In the genomic region with DNA sequence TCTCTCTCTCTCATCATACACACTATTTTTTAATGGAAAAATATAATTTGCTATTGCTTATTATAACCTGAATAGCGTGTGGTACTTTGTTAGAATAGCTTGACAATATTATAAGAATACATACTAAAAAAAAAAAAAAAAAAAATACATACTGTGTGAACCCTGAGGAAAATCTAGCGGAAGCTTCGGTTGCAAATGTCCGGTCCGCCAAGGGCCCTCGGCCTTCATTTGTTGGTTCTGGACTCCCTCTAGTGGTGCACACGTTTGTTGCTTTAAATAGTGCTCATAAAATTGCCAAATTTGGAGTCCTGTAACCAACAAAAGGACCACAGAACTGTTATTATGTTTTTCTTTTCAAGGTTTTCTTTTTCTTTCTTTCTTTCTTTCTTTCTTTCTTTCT, we compare ENCODE assay signal across 9 mouse cellular contexts. TPM values are rescaled to one million over a fixed set of nuclear protein-coding genes. Genes with fewer than 3 reads are reported as not detected.
A peak's percentile ranks its signal among the peaks of the same experiment; 100 is the strongest.
DNase-seq lines count a peak whose midpoint lies in the region; ATAC-seq lines count a peak whose summit lies in the region.
"Had no signal": no experiment of that assay in that cellular context is flagged by ENCODE, and none has a peak within 500 bp of the region (broad histone marks: within the 10 kb centered on the region; RNA-seq: fewer than 3 reads in every experiment).

No protein-coding gene starts in this region.

- no peak overlapping the region for H3K4me2 ChIP-seq in limb, embryonic 11.5 days (ENCODE audit: low read depth, severe bottlenecking)
- H3K4me2 ChIP-seq in neural tube, embryonic 11.5 days (ENCODE audit: low read depth) = no peak overlapping the region
- H3K4me2 ChIP-seq: embryonic facial prominence, embryonic 15.5 days had no signal

- peaks cover 2% of the 10 kb centered on the region; the same call in 1 of the 2 replicates for H3K36me3 ChIP-seq in limb, embryonic 11.5 days (ENCODE audit: control insufficient read depth, insufficient read depth, low read length)
- peaks cover 7% of the 10 kb centered on the region for H3K36me3 ChIP-seq in neural tube, embryonic 11.5 days (ENCODE audit: control insufficient read depth, insufficient read depth, low read length)

- H3K27me3 ChIP-seq in limb, embryonic 11.5 days (ENCODE audit: control insufficient read depth, insufficient read depth, low read length) = no peaks in the 10 kb centered on the region
- H3K27me3 ChIP-seq in neural tube, embryonic 11.5 days (ENCODE audit: control insufficient read depth, insufficient read depth, low read length) = no peaks in the 10 kb centered on the region
- H3K27me3 ChIP-seq: embryonic facial prominence, embryonic 15.5 days had no signal

- no peak overlapping the region for H3K9ac ChIP-seq in limb, embryonic 11.5 days (ENCODE audit: low read length)
- H3K9ac ChIP-seq in neural tube, embryonic 11.5 days (ENCODE audit: low read length) = no peak overlapping the region
- H3K9ac ChIP-seq: embryonic facial prominence, embryonic 15.5 days had no signal

- peak; percentile 78 for DNase-seq in urinary bladder, postnatal 14 days (ENCODE audit: low spot score)
- no peak for DNase-seq in urinary bladder, postnatal 10 days (ENCODE audit: low spot score)
- DNase-seq in cerebellum, postnatal 14 days = peak; percentile 89 to 91
- DNase-seq in frontal cortex, postnatal 25 days (ENCODE audit: low spot score in 2 of 2) = peak; percentile 44 to 70
- peak; percentile 82 for DNase-seq in limb, embryonic 11.5 days (ENCODE audit: low spot score)
- DNase-seq in neural tube, embryonic 11.5 days (ENCODE audit: low spot score) = peak; percentile 76
- peak; percentile 56 for DNase-seq in testis, postnatal 14 days (ENCODE audit: low spot score)

- ATAC-seq in inflammation-experienced regulatory T-cells, adult 6 months = peak; percentile 54
- ATAC-seq in limb, embryonic 11.5 days (ENCODE audit: insufficient number of reproducible peaks, low FRiP score, low TSS enrichment, low read depth) = no peak
- no peak for ATAC-seq in neural tube, embryonic 11.5 days (ENCODE audit: insufficient read depth, low FRiP score, low TSS enrichment)

- H3K9me3 ChIP-seq in limb, embryonic 11.5 days (ENCODE audit: control insufficient read depth, low read length) = no peaks in the 10 kb centered on the region
- no peaks in the 10 kb centered on the region for H3K9me3 ChIP-seq in neural tube, embryonic 11.5 days (ENCODE audit: control insufficient read depth, low read length)
- H3K9me3 ChIP-seq: embryonic facial prominence, embryonic 15.5 days had no signal

- H3K27ac ChIP-seq in limb, embryonic 11.5 days (replicated peaks; ENCODE audit: low read depth, low read length) = no peak overlapping the region
- no peak overlapping the region for H3K27ac ChIP-seq in neural tube, embryonic 11.5 days (ENCODE audit: low read depth, low read length)
- H3K27ac ChIP-seq: embryonic facial prominence, embryonic 15.5 days had no signal

- H3K4me1 ChIP-seq in limb, embryonic 11.5 days (ENCODE audit: control insufficient read depth, insufficient read depth, low read length) = peaks cover 3% of the 10 kb centered on the region; the same call in 1 of the 2 replicates
- peaks cover 7% of the 10 kb centered on the region; the same call in 1 of the 2 replicates for H3K4me1 ChIP-seq in neural tube, embryonic 11.5 days (ENCODE audit: control insufficient read depth, insufficient read depth, low read length)

- WGBS in limb, embryonic 11.5 days = 1% methylated on average over 7 of the region's 7 CpGs
- 0% methylated on average over 7 of the region's 7 CpGs for WGBS in neural tube, embryonic 11.5 days

- H3K4me3 ChIP-seq in limb, embryonic 11.5 days (ENCODE audit: low read depth, low read length) = no peak overlapping the region
- no peak overlapping the region for H3K4me3 ChIP-seq in neural tube, embryonic 11.5 days (ENCODE audit: low read depth, low read length)
- H3K4me3 ChIP-seq: embryonic facial prominence, embryonic 15.5 days had no signal

RNA-seq across cellular contexts. Expression of gene AA467197, which starts 7.8 kb away (rescaled TPM):
- polyA plus RNA-seq in inflammation-experienced regulatory T-cells, adult 6 months (2017; shearing (Covaris generic)) = 1 to 10 TPM in 1 of 3 experiments, not detected in 2; 5.0 TPM
- 0.35 and 0.48 TPM in 2 replicates for polyA plus RNA-seq in limb, embryonic 11.5 days (2014; fragmentation: Nextera tagmentation; extraction: Ambion mirVana)
- 0.53 and 0.81 TPM in 2 replicates for polyA plus RNA-seq in neural tube, embryonic 11.5 days (2014; fragmentation: Nextera tagmentation; extraction: Ambion mirVana)

RNA-seq across cellular contexts. Expression of gene Gatm, which starts 17.9 kb away (rescaled TPM):
- polyA plus RNA-seq in inflammation-experienced regulatory T-cells, adult 6 months (2017; shearing (Covaris generic)) = 1 to 10 TPM in 1 of 3 experiments, under 1 TPM in 2; 0.32 to 1.7 (median 0.46) TPM
- polyA plus RNA-seq in limb, embryonic 11.5 days (2014; fragmentation: Nextera tagmentation; extraction: Ambion mirVana) = 6.9 and 8.7 TPM in 2 replicates
- polyA plus RNA-seq in neural tube, embryonic 11.5 days (2014; fragmentation: Nextera tagmentation; extraction: Ambion mirVana) = 18.8 and 21.9 TPM in 2 replicates
